Mouse (Mus musculus): ENCODE data around the gene P2ry1.

Gene P2ry1

GRCm38 (mm10) chr3:61002587-61003501, at the start of gene P2ry1:
TSS of gene P2ry1 (plus strand) at chr3:61002795.
- no peak for DNase-seq (ENCODE audit: low read depth)

- no peak for DNase-seq (ENCODE audit: low read depth)
These were observed 49.3 kb upstream of the P2ry1 start for GRCm38 (mm10) chr3:60953199-60953736.

- DNase-seq (ENCODE audit: low read depth): no peak
These were observed 48.5 kb upstream of the P2ry1 start for GRCm38 (mm10) chr3:60954073-60954472.

GRCm38 (mm10) chr3:60958769-60959168, 43.8 kb upstream of the P2ry1 start:
- DNase-seq (ENCODE audit: low read depth): no peak

- DNase-seq (ENCODE audit: low read depth): no peak
These were observed 37.5 kb upstream of the P2ry1 start for GRCm38 (mm10) chr3:60965137-60965536.

GRCm38 (mm10) chr3:60974944-60975343, 27.7 kb upstream of the P2ry1 start:
- DNase-seq (ENCODE audit: low read depth): no peak

GRCm38 (mm10) chr3:60982109-60982508, 20.5 kb upstream of the P2ry1 start:
- no peak for DNase-seq (ENCODE audit: low read depth)

- DNase-seq (ENCODE audit: low read depth): no peak
These were observed 4.5 kb upstream of the P2ry1 start for GRCm38 (mm10) chr3:60998064-60998463.

GRCm38 (mm10) chr3:60999715-61000114, 2.9 kb upstream of the P2ry1 start:
- DNase-seq (ENCODE audit: low read depth): no peak

GRCm38 (mm10) chr3:61000747-61001146, 1.8 kb upstream of the P2ry1 start:
- no peak for DNase-seq (ENCODE audit: low read depth)

GRCm38 (mm10) chr3:61001852-61002586, 576 bp upstream of the P2ry1 start:
- DNase-seq (ENCODE audit: low read depth): no peak

- no peak for DNase-seq (ENCODE audit: low read depth)
These were observed 2.0 kb downstream of the P2ry1 start for GRCm38 (mm10) chr3:61004611-61005010.

- DNase-seq (ENCODE audit: low read depth): peak; percentile 2
These were observed 9.1 kb downstream of the P2ry1 start for GRCm38 (mm10) chr3:61011660-61012059.

GRCm38 (mm10) chr3:61012550-61012949, 10.0 kb downstream of the P2ry1 start:
- no peak for DNase-seq (ENCODE audit: low read depth)

- DNase-seq (ENCODE audit: low read depth): no peak
These were observed 14.1 kb downstream of the P2ry1 start for GRCm38 (mm10) chr3:61016733-61017132.

GRCm38 (mm10) chr3:61032100-61032499, 29.5 kb downstream of the P2ry1 start:
- DNase-seq (ENCODE audit: low read depth): no peak

- DNase-seq (ENCODE audit: low read depth): no peak
These were observed 33.0 kb downstream of the P2ry1 start for GRCm38 (mm10) chr3:61035633-61036032.

- DNase-seq (ENCODE audit: low read depth): no peak
These were observed 37.3 kb downstream of the P2ry1 start for GRCm38 (mm10) chr3:61039916-61040315.

- DNase-seq (ENCODE audit: low read depth): no peak
These were observed 47.5 kb downstream of the P2ry1 start for GRCm38 (mm10) chr3:61049976-61050672.

Data from NIH3T3 (cell line).